In genomic region chr2:30603731-30604130, GRCm38 (mm10) we compare ENCODE assay signal across 15 mouse cellular contexts. TPM values are rescaled to one million over a fixed set of nuclear protein-coding genes. Genes with fewer than 3 reads are reported as not detected.
A peak's percentile ranks its signal among the peaks of the same experiment; 100 is the strongest.
DNase-seq lines count a peak whose midpoint lies in the region; ATAC-seq and TF ChIP-seq lines count a peak whose summit lies in the region.
"Had no signal": no experiment of that assay in that cellular context is flagged by ENCODE, and none has a peak within 500 bp of the region (broad histone marks: within the 10 kb centered on the region; RNA-seq: fewer than 3 reads in every experiment).

No protein-coding gene starts in this region.

- H3K36me3 ChIP-seq in heart, embryonic 12.5 days = no peaks in the 10 kb centered on the region
- no peaks in the 10 kb centered on the region for H3K36me3 ChIP-seq in kidney, postnatal 0 days (ENCODE audit: insufficient read depth, low read length)
- H3K36me3 ChIP-seq in kidney, embryonic 14.5 days (ENCODE audit: control insufficient read depth, insufficient read depth, low read length) = no peaks in the 10 kb centered on the region
- H3K36me3 ChIP-seq in limb, embryonic 10.5 days = no peaks in the 10 kb centered on the region

- DNase-seq in heart, adult 11 months = peak; percentile 89
- no peak for DNase-seq in kidney, postnatal 0 days (ENCODE audit: low spot score)
- peak; percentile 8 for DNase-seq in brain, embryonic 14.5 days (ENCODE audit: low read depth)
- no peak for DNase-seq in limb, embryonic 10.5 days (ENCODE audit: low spot score)
- DNase-seq in left cerebral cortex, adult 9 months (ENCODE audit: low spot score in 2 of 2) = no peak
- no peak for DNase-seq in MN1 (ENCODE audit: low spot score)
- DNase-seq: adrenal gland, adult 8-10 months; B cell, adult 2 months; cerebellum, adult 9-10 months; heart, postnatal 14 days; lung, adult 18-20 months; right cerebral cortex, postnatal 14 days; thymus, adult 2 months had no signal

- WGBS in heart, embryonic 12.5 days = 61% methylated on average over 5 of the region's 5 CpGs
- WGBS in kidney, postnatal 0 days = 58% methylated on average over 5 of the region's 5 CpGs
- WGBS in kidney, embryonic 14.5 days = 69% methylated on average over 5 of the region's 5 CpGs
- WGBS in limb, embryonic 10.5 days = 68% methylated on average over 5 of the region's 5 CpGs

- no peak overlapping the region for H3K4me3 ChIP-seq in heart, embryonic 12.5 days
- H3K4me3 ChIP-seq in kidney, postnatal 0 days (replicated peaks; ENCODE audit: low read depth, low read length) = no peak overlapping the region
- H3K4me3 ChIP-seq in kidney, embryonic 14.5 days (ENCODE audit: low read length) = no peak overlapping the region
- H3K4me3 ChIP-seq in limb, embryonic 10.5 days = no peak overlapping the region

- no peak overlapping the region for H3K4me2 ChIP-seq in heart, embryonic 12.5 days
- no peak overlapping the region for H3K4me2 ChIP-seq in kidney, postnatal 0 days (ENCODE audit: low read length)
- no peak overlapping the region for H3K4me2 ChIP-seq in kidney, embryonic 14.5 days (replicated peaks; ENCODE audit: low read depth, low read length)

- H3K4me1 ChIP-seq in heart, embryonic 12.5 days (replicated peaks) = peaks cover 72% of the 10 kb centered on the region
- peaks cover 55% of the 10 kb centered on the region for H3K4me1 ChIP-seq in kidney, postnatal 0 days (replicated peaks; ENCODE audit: insufficient read depth, low read length)
- H3K4me1 ChIP-seq in kidney, embryonic 14.5 days (ENCODE audit: control insufficient read depth, insufficient read depth, low read length) = peaks cover 74% of the 10 kb centered on the region
- H3K4me1 ChIP-seq in limb, embryonic 10.5 days = peaks cover 81% of the 10 kb centered on the region

- no peaks in the 10 kb centered on the region for H3K27me3 ChIP-seq in heart, embryonic 12.5 days (replicated peaks)
- H3K27me3 ChIP-seq in kidney, postnatal 0 days (ENCODE audit: insufficient read depth, low read length) = no peaks in the 10 kb centered on the region
- no peaks in the 10 kb centered on the region for H3K27me3 ChIP-seq in kidney, embryonic 14.5 days (ENCODE audit: control insufficient read depth, insufficient read depth, low read length)
- no peaks in the 10 kb centered on the region for H3K27me3 ChIP-seq in limb, embryonic 10.5 days (ENCODE audit: low read depth, poor library complexity, severe bottlenecking)

- H3K9ac ChIP-seq in heart, embryonic 12.5 days = no peak overlapping the region
- H3K9ac ChIP-seq in kidney, postnatal 0 days (ENCODE audit: low read depth, low read length) = 0 out of 2 replicates have a peak overlapping the region, but pooled peaks have one; percentile 23
- no peak overlapping the region for H3K9ac ChIP-seq in kidney, embryonic 14.5 days (ENCODE audit: low read depth, low read length)

- TF ChIP-seq POLR2A in brain, embryonic 14.5 days (IDR thresholded peaks at IDR 0.05; ENCODE audit: borderline replicate concordance, extremely low read depth, insufficient read depth, insufficient read length, poor library complexity, severe bottlenecking) = no peak

- H3K27ac ChIP-seq in heart, embryonic 12.5 days (ENCODE audit: poor library complexity, severe bottlenecking) = no peak overlapping the region
- H3K27ac ChIP-seq in kidney, postnatal 0 days = 0 out of 2 replicates have a peak overlapping the region, but pooled peaks have one; percentile 83
- no peak overlapping the region; the same call in 1 of the 2 replicates for H3K27ac ChIP-seq in kidney, embryonic 14.5 days (ENCODE audit: low read depth, low read length)
- peak overlapping the region; percentile 93 for H3K27ac ChIP-seq in limb, embryonic 10.5 days

- no peak for ATAC-seq in heart, embryonic 12.5 days (ENCODE audit: insufficient number of reproducible peaks, low FRiP score)
- ATAC-seq in kidney, postnatal 0 days (replicated peaks; ENCODE audit: low FRiP score, low read depth) = no peak
- ATAC-seq in kidney, embryonic 14.5 days (ENCODE audit: low FRiP score, low TSS enrichment) = no peak

- no peaks in the 10 kb centered on the region for H3K9me3 ChIP-seq in heart, embryonic 12.5 days (replicated peaks)
- H3K9me3 ChIP-seq in kidney, postnatal 0 days (replicated peaks; ENCODE audit: low read length) = no peaks in the 10 kb centered on the region
- H3K9me3 ChIP-seq in kidney, embryonic 14.5 days (ENCODE audit: control insufficient read depth, low read length) = no peaks in the 10 kb centered on the region
- H3K9me3 ChIP-seq in limb, embryonic 10.5 days (replicated peaks) = no peaks in the 10 kb centered on the region

- no peak for TF ChIP-seq CTCF in kidney, postnatal 0 days (IDR thresholded peaks at IDR 0.05; ENCODE audit: low read depth)
- TF ChIP-seq CTCF in brain, embryonic 14.5 days (IDR thresholded peaks at IDR 0.05; ENCODE audit: borderline replicate concordance, extremely low read depth, insufficient read depth, insufficient read length) = no peak

RNA-seq across cellular contexts. Expression of gene Cstad, which starts 8.9 kb away (rescaled TPM):
- 1.4 and 2.0 TPM in 2 replicates for polyA plus RNA-seq in heart, embryonic 12.5 days (2016; fragmentation: Nextera tagmentation; extraction: Ambion mirVana)
- polyA plus RNA-seq in kidney, postnatal 0 days (2015; fragmentation: Nextera tagmentation; extraction: Ambion mirVana) = 2.1 and 2.7 TPM in 2 replicates
- 0.91 and 1.7 TPM in 2 replicates for polyA plus RNA-seq in kidney, embryonic 14.5 days (2014; fragmentation: Nextera tagmentation; extraction: Ambion mirVana)
- polyA plus RNA-seq in brain, embryonic 14.5 days (2012; rRNA removed) = 0.57 and 0.72 TPM in 2 replicates
- polyA plus RNA-seq in limb, embryonic 10.5 days (2016; fragmentation: Nextera tagmentation; extraction: Ambion mirVana) = 0.55 and 0.95 TPM in 2 replicates

Comparison
In these comparisons a context has a peak if more than half of its experiments do, and no peak if none do; other contexts are left out.
1. H3K27ac ChIP-seq: peak in kidney, postnatal 0 days (single experiment) and limb, embryonic 10.5 days (single experiment); none in heart, embryonic 12.5 days (single experiment) and kidney, embryonic 14.5 days (single experiment).
2. DNase-seq: peak in heart, adult 11 months (single experiment) and brain, embryonic 14.5 days (single experiment); none in kidney, postnatal 0 days (single experiment), limb, embryonic 10.5 days (single experiment), left cerebral cortex, adult 9 months (0 of 2) and MN1 (single experiment).